Mouse (Mus musculus) intestine, postnatal 0 days (tissue): ENCODE results near the gene Hs1bp3. TPM values are rescaled to one million over a fixed set of nuclear protein-coding genes. Genes with fewer than 3 reads are reported as not detected.
A peak's percentile ranks its signal among the peaks of the same experiment; 100 is the strongest.

ENCODE experiments used
- ATAC-seq: fragments of 200-750 bp; cut with Nextera tagmentation; 2 replicates; pipeline ENCODE4 v1.8.0; 2017; ENCODE audit warnings: mild to moderate bottlenecking, moderate TSS enrichment, moderate library complexity
- H3K27ac ChIP-seq: fragments of 300-500 bp; sonication (generic); 2 replicates; pipeline ENCODE4 v1.5.1; 2014; ENCODE audit warnings: mild to moderate bottlenecking, low read depth, low read length, moderate library complexity
- H3K27me3 ChIP-seq: fragments of 300-500 bp; sonication (generic); replicated peaks from 2 replicates; pipeline ENCODE4 v1.6.1; 2014; ENCODE audit warnings: low read length, mixed read lengths; ENCODE audit not compliant: control insufficient read depth, insufficient read depth
- H3K36me3 ChIP-seq: fragments of 300-500 bp; sonication (generic); 2 replicates; pipeline ENCODE4 v1.6.1; 2014; ENCODE audit warnings: mild to moderate bottlenecking, moderate library complexity; ENCODE audit not compliant: control insufficient read depth, insufficient read depth
- H3K4me1 ChIP-seq: fragments of 300-500 bp; sonication (generic); replicated peaks from 2 replicates; pipeline ENCODE4 v1.6.1; 2014; ENCODE audit warnings: antibody characterized with exemption, low read length, mixed read lengths; ENCODE audit not compliant: control insufficient read depth, insufficient read depth
- H3K4me2 ChIP-seq: fragments of 300-500 bp; sonication (generic); replicated peaks from 2 replicates; pipeline ENCODE4 v1.6.1; 2014; ENCODE audit warnings: low read depth, mild to moderate bottlenecking, moderate library complexity
- H3K4me3 ChIP-seq: fragments of 300-500 bp; sonication (generic); 2 replicates; pipeline ENCODE4 v1.5.1; 2014; ENCODE audit warnings: low read depth, low read length
- H3K9ac ChIP-seq: fragments of 300-500 bp; sonication (generic); 2 replicates; pipeline ENCODE4 v1.6.1; 2014; ENCODE audit warnings: mild to moderate bottlenecking, low read depth, low read length
- H3K9me3 ChIP-seq: fragments of 300-500 bp; sonication (generic); 2 replicates; pipeline ENCODE4 v1.6.1; 2016; ENCODE audit warnings: mixed run types; ENCODE audit not compliant: control insufficient read depth
- CTCF ChIP-seq: sonication (generic); IDR thresholded peaks from 2 replicates; pipeline ENCODE4 v1.5.1; 2016; ENCODE audit warnings: low read depth, mild to moderate bottlenecking, control low read depth, antibody characterized with exemption, moderate library complexity
- WGBS: fragments of 180-500 bp; shearing (Covaris S2); extraction: QIAGEN DNeasy Blood & Tissue Kit; methylation state at CpG from one replicate; pipeline ENCODE4 v1.1.7; 2014; 5-methylcytosine and 5-hydroxymethylcytosine counted together
- polyA plus RNA-seq: library from polyadenylated mRNA; unstranded; fragments of >200 nt; fragmentation: Nextera tagmentation; extraction: Ambion mirVana; gene quantifications from 2 replicates; pipeline ENCODE4 v1.2.1, GENCODE M21; 2015

Hs1bp3 gene
- polyA plus RNA-seq, 1 experiment from 2014 or later, result 20.5 TPM

- H3K4me2 ChIP-seq, result no peak overlapping the region
- no peaks in the 10 kb centered on the region for H3K27me3 ChIP-seq
- no peak overlapping the region for H3K4me3 ChIP-seq
- H3K9me3 ChIP-seq, result no peaks in the 10 kb centered on the region
- 52% methylated on average over 2 of the region's 2 CpGs for WGBS
- no peak overlapping the region for H3K9ac ChIP-seq
- H3K4me1 ChIP-seq, result peaks cover 13% of the 10 kb centered on the region; the same call in 1 of the 2 replicates
- no peaks in the 10 kb centered on the region for H3K36me3 ChIP-seq
- TF ChIP-seq CTCF, result no peak
- H3K27ac ChIP-seq, result no peak overlapping the region
- no peak for ATAC-seq
These were observed 68.7 kb downstream of the Hs1bp3 start for GRCm38 (mm10) chr12:8381940-8382339.

GRCm38 (mm10) chr12:8383822-8384221 is 70.6 kb downstream of the Hs1bp3 start:
- 48% methylated on average over 6 of the region's 6 CpGs for WGBS
- no peak overlapping the region for H3K9ac ChIP-seq
- ATAC-seq, result no peak

GRCm38 (mm10) chr12:8386451-8387011 is 73.3 kb downstream of the Hs1bp3 start:
- 0 out of 2 replicates have a peak, but pooled peaks cover 3% of the 10 kb centered on the region for H3K4me1 ChIP-seq
- H3K27ac ChIP-seq, result peak overlapping the region; percentile 15; the same call in 1 of the 2 replicates
- no peak overlapping the region for H3K9ac ChIP-seq
- peak; percentile 71 for ATAC-seq
- no peaks in the 10 kb centered on the region for H3K9me3 ChIP-seq
- WGBS, result 46% methylated on average over 6 of the region's 6 CpGs
- H3K4me2 ChIP-seq, result no peak overlapping the region
- no peaks in the 10 kb centered on the region for H3K36me3 ChIP-seq
- no peak overlapping the region for H3K4me3 ChIP-seq
- no peaks in the 10 kb centered on the region for H3K27me3 ChIP-seq
- TF ChIP-seq CTCF, result no peak

More at GRCm38 (mm10) chr12:8383822-8384221, 70.6 kb downstream of the Hs1bp3 start:
- no peak for TF ChIP-seq CTCF
- Histone ChIP-seq H3K36me3 (no peaks in the 10 kb centered on the region), H3K27ac (no peak overlapping the region), H3K9me3 (no peaks in the 10 kb centered on the region), H3K4me3 (no peak overlapping the region), H3K27me3 (no peaks in the 10 kb centered on the region), H3K4me1 (peaks cover 11% of the 10 kb centered on the region; the same call in 1 of the 2 replicates), H3K4me2 (no peak overlapping the region)

GRCm38 (mm10) chr12:8387281-8387680 is 74.0 kb downstream of the Hs1bp3 start:
- Histone ChIP-seq H3K9ac (no peak overlapping the region), H3K36me3 (no peaks in the 10 kb centered on the region), H3K4me2 (no peak overlapping the region), H3K27ac (no peak overlapping the region), H3K4me1 (0 out of 2 replicates have a peak, but pooled peaks cover 3% of the 10 kb centered on the region), H3K4me3 (no peak overlapping the region), H3K9me3 (no peaks in the 10 kb centered on the region), H3K27me3 (no peaks in the 10 kb centered on the region)
- ATAC-seq, result no peak
- TF ChIP-seq CTCF, result no peak
- WGBS, result 89% methylated on average over 1 of the region's 1 CpGs

- H3K27me3 ChIP-seq, result no peaks in the 10 kb centered on the region
- 0 out of 2 replicates have a peak, but pooled peaks cover 3% of the 10 kb centered on the region for H3K4me1 ChIP-seq
- H3K4me2 ChIP-seq, result no peak overlapping the region
- TF ChIP-seq CTCF, result no peak
- H3K27ac ChIP-seq, result no peak overlapping the region
- WGBS, result 93% methylated on average over 4 of the region's 4 CpGs
- no peak overlapping the region for H3K9ac ChIP-seq
- no peak for ATAC-seq
- no peak overlapping the region for H3K4me3 ChIP-seq
- H3K9me3 ChIP-seq, result no peaks in the 10 kb centered on the region
- H3K36me3 ChIP-seq, result no peaks in the 10 kb centered on the region
These were observed 75.5 kb downstream of the Hs1bp3 start for GRCm38 (mm10) chr12:8388529-8389414.

GRCm38 (mm10) chr12:8393226-8393625 is 80.0 kb downstream of the Hs1bp3 start:
- Histone ChIP-seq H3K36me3 (no peaks in the 10 kb centered on the region), H3K4me1 (no peaks in the 10 kb centered on the region), H3K27me3 (no peaks in the 10 kb centered on the region), H3K9me3 (no peaks in the 10 kb centered on the region), H3K9ac (no peak overlapping the region), H3K27ac (no peak overlapping the region), H3K4me2 (no peak overlapping the region), H3K4me3 (no peak overlapping the region)
- no peak for TF ChIP-seq CTCF
- 71% methylated on average over 5 of the region's 5 CpGs for WGBS
- ATAC-seq, result no peak; the same call in 1 of the 2 replicates

Other genes starting within 250 kb of the Hs1bp3 start
- 38.0 and 43.8 TPM in 2 replicates for gene Ldah, start 105.3 kb upstream of the Hs1bp3 start, polyA plus RNA-seq
- not detected in 2 replicates for gene Gdf7, start 11.5 kb upstream of the Hs1bp3 start, polyA plus RNA-seq
- 28.8 and 29.7 TPM in 2 replicates for gene Rhob, start 186.6 kb downstream of the Hs1bp3 start, polyA plus RNA-seq